Mouse (Mus musculus) midbrain, embryonic 13.5 days (tissue): ENCODE data around the gene Ccnd3. TPM values are rescaled to one million over a fixed set of nuclear protein-coding genes. Genes with fewer than 3 reads are reported as not detected.

Experiments used
- ATAC-seq: fragments of 200-750 bp; cut with Nextera tagmentation; 2 replicates; pipeline ENCODE4 v1.8.0; 2017; ENCODE audit warnings: mild to moderate bottlenecking, moderate TSS enrichment, moderate library complexity
- H3K27ac ChIP-seq: fragments of 300-500 bp; sonication (generic); 2 replicates; pipeline ENCODE4 v1.5.1; 2015; ENCODE audit warnings: inconsistent platforms, mild to moderate bottlenecking, moderate library complexity
- H3K27me3 ChIP-seq: fragments of 300-500 bp; sonication (generic); 2 replicates; pipeline ENCODE4 v1.6.1; 2015; ENCODE audit warnings: mild to moderate bottlenecking, inconsistent platforms
- H3K36me3 ChIP-seq: fragments of 300-500 bp; sonication (generic); 2 replicates; pipeline ENCODE4 v1.6.1; 2015; ENCODE audit warnings: mild to moderate bottlenecking, inconsistent platforms
- H3K4me1 ChIP-seq: fragments of 300-500 bp; sonication (generic); replicated peaks from 2 replicates; pipeline ENCODE4 v1.6.1; 2015; ENCODE audit warnings: inconsistent platforms
- H3K4me2 ChIP-seq: fragments of 300-500 bp; sonication (generic); replicated peaks from 2 replicates; pipeline ENCODE4 v1.6.1; 2015; ENCODE audit warnings: moderate library complexity, mild to moderate bottlenecking, inconsistent platforms
- H3K4me3 ChIP-seq: fragments of 300-500 bp; sonication (generic); replicated peaks from 2 replicates; pipeline ENCODE4 v1.5.1; 2015; ENCODE audit warnings: mild to moderate bottlenecking, inconsistent platforms
- H3K9ac ChIP-seq: fragments of 300-500 bp; sonication (generic); replicated peaks from 2 replicates; pipeline ENCODE4 v1.6.1; 2015; ENCODE audit warnings: mild to moderate bottlenecking, inconsistent platforms
- H3K9me3 ChIP-seq: fragments of 300-500 bp; sonication (generic); 2 replicates; pipeline ENCODE4 v1.6.1; 2016; ENCODE audit warnings: mild to moderate bottlenecking, inconsistent platforms
- WGBS: fragments of 180-500 bp; shearing (Covaris S2); methylation state at CpG from one replicate; pipeline ENCODE4 v1.1.7; 2015; 5-methylcytosine and 5-hydroxymethylcytosine counted together
- polyA plus RNA-seq: library from polyadenylated mRNA; unstranded; fragments of >200 nt; fragmentation: Nextera tagmentation; extraction: Ambion mirVana; gene quantifications from 2 replicates; pipeline ENCODE4 v1.2.1, GENCODE M21; 2015

Ccnd3 gene
- polyA plus RNA-seq, 1 experiment from 2014 or later = 71.4 TPM

GRCm38 (mm10) chr17:47599511-47600297 lies 94.9 kb downstream of the Ccnd3 start:
- Histone ChIP-seq H3K27ac (no peak overlapping the region), H3K4me3 (no peak overlapping the region), H3K36me3 (peaks cover 59% of the 10 kb centered on the region), H3K9ac (no peak overlapping the region), H3K4me2 (no peak overlapping the region), H3K9me3 (no peaks in the 10 kb centered on the region), H3K4me1 (peaks cover 39% of the 10 kb centered on the region), H3K27me3 (no peaks in the 10 kb centered on the region)
- 82% methylated on average over 11 of the region's 11 CpGs for WGBS
- ATAC-seq = no peak

DNA sequence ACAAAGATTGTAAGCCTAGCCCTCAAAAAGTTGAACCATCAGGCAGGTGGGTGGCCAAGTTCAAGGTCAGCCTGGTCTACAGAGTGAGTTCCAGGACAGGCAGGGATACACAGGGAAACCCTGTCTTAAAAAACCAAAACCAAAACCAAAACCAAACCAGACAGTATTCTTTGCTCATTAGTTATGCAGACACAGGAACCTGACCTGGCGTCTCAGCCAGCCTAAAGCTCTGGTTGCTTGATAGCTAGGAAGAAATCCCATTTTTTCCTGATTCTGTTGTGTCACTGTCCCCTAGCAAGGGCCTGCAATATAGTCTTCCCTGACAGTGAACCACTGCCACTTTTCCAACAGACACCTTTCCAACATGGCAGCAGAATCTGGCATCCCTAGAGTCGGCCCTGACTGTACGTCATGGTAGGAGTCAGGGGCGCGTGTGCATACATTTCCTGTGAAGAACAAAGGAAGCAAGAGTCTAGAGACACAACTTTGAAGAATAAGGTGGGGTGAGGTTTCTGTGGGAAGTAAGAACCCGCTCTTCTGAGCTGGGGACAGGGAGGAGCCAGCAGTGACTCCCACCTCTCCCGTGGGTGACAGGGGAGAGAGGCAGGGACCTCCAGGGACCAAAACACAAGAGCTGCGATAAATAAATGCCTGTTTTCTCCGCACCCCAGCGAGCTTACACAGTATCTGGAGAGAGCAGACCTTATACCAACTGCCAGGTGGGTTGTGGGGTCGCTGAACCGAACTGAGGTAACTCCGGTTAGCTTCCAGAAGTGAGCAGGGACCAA lies 95.9 kb downstream of the Ccnd3 start:
- peaks cover 69% of the 10 kb centered on the region for H3K36me3 ChIP-seq
- no peak overlapping the region for H3K4me2 ChIP-seq
- no peaks in the 10 kb centered on the region for H3K9me3 ChIP-seq
- no peak overlapping the region for H3K27ac ChIP-seq
- no peak for ATAC-seq
- no peaks in the 10 kb centered on the region for H3K27me3 ChIP-seq
- H3K4me3 ChIP-seq = no peak overlapping the region
- H3K4me1 ChIP-seq = peaks cover 28% of the 10 kb centered on the region
- H3K9ac ChIP-seq = no peak overlapping the region
- WGBS = 90% methylated on average over 13 of the region's 13 CpGs

DNA sequence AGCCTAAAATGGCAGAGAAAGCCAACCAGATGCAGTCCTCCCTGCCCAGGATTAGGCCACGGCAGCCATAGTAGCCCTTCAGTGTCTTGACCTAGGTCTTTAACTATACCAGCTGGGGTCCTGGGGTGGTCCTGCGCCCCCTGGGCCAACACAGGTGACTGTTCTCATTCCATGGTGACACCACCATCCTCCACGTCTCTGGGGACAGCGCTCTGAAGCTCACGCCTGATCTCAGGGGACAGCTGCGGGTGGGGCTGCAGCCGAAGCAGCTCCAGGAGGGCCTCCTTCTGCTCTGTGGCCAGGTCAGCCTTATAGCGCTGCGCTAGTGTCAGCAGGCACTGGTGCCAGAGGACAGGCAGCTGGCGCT lies 96.5 kb downstream of the Ccnd3 start:
- H3K4me2 ChIP-seq = no peak overlapping the region
- H3K27me3 ChIP-seq = no peaks in the 10 kb centered on the region
- no peak overlapping the region for H3K27ac ChIP-seq
- no peak overlapping the region for H3K4me3 ChIP-seq
- peaks cover 75% of the 10 kb centered on the region for H3K36me3 ChIP-seq
- 93% methylated on average over 10 of the region's 10 CpGs for WGBS
- H3K4me1 ChIP-seq = peaks cover 23% of the 10 kb centered on the region
- no peak overlapping the region for H3K9ac ChIP-seq
- no peaks in the 10 kb centered on the region for H3K9me3 ChIP-seq
- no peak for ATAC-seq

- H3K9me3 ChIP-seq = no peaks in the 10 kb centered on the region
- no peak for ATAC-seq
- no peak overlapping the region for H3K4me3 ChIP-seq
- H3K4me1 ChIP-seq = peaks cover 13% of the 10 kb centered on the region
- no peak overlapping the region for H3K4me2 ChIP-seq
- no peak overlapping the region for H3K27ac ChIP-seq
- H3K36me3 ChIP-seq = peaks cover 83% of the 10 kb centered on the region
- WGBS = 95% methylated on average over 11 of the region's 11 CpGs
- H3K27me3 ChIP-seq = no peaks in the 10 kb centered on the region
- H3K9ac ChIP-seq = no peak overlapping the region
Observed at GRCm38 (mm10) chr17:47602289-47602688, 97.4 kb downstream of the Ccnd3 start.

- H3K9me3 ChIP-seq = no peaks in the 10 kb centered on the region
- no peak overlapping the region for H3K9ac ChIP-seq
- H3K4me2 ChIP-seq = no peak overlapping the region
- no peak overlapping the region for H3K4me3 ChIP-seq
- peaks cover 72% of the 10 kb centered on the region for H3K36me3 ChIP-seq
- no peak for ATAC-seq
- 72% methylated on average over 5 of the region's 5 CpGs for WGBS
- H3K27ac ChIP-seq = no peak overlapping the region
- no peaks in the 10 kb centered on the region for H3K27me3 ChIP-seq
- peaks cover 14% of the 10 kb centered on the region for H3K4me1 ChIP-seq
Observed at GRCm38 (mm10) chr17:47606220-47606619, 101.4 kb downstream of the Ccnd3 start.

DNA sequence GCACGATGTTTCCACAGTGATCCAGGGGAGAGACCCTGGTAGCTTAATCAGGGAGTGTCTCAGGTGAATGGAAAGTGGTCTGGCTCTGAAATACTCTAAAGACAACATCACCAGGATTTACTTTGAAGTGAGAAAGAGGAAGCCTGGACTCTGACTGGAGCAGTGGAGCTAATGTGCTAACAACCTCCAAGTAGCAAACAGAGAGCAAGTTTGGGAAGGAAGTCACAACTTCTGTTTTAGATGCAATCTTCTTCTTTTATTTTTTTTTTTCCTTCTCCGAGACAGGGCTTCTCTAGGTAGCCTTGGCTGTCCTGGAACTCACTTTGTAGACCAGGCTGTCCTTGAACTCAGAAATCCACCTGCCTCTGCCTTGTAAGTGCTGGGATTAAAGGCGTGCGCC lies 104.3 kb downstream of the Ccnd3 start:
- no peaks in the 10 kb centered on the region for H3K27me3 ChIP-seq
- H3K4me1 ChIP-seq = peaks cover 26% of the 10 kb centered on the region
- no peak overlapping the region for H3K9ac ChIP-seq
- 95% methylated on average over 4 of the region's 4 CpGs for WGBS
- no peak overlapping the region for H3K27ac ChIP-seq
- peaks cover 53% of the 10 kb centered on the region for H3K36me3 ChIP-seq
- H3K4me3 ChIP-seq = no peak overlapping the region
- H3K9me3 ChIP-seq = no peaks in the 10 kb centered on the region
- ATAC-seq = no peak
- H3K4me2 ChIP-seq = 0 out of 2 replicates have a peak overlapping the region, but pooled peaks have one; percentile 68

DNA sequence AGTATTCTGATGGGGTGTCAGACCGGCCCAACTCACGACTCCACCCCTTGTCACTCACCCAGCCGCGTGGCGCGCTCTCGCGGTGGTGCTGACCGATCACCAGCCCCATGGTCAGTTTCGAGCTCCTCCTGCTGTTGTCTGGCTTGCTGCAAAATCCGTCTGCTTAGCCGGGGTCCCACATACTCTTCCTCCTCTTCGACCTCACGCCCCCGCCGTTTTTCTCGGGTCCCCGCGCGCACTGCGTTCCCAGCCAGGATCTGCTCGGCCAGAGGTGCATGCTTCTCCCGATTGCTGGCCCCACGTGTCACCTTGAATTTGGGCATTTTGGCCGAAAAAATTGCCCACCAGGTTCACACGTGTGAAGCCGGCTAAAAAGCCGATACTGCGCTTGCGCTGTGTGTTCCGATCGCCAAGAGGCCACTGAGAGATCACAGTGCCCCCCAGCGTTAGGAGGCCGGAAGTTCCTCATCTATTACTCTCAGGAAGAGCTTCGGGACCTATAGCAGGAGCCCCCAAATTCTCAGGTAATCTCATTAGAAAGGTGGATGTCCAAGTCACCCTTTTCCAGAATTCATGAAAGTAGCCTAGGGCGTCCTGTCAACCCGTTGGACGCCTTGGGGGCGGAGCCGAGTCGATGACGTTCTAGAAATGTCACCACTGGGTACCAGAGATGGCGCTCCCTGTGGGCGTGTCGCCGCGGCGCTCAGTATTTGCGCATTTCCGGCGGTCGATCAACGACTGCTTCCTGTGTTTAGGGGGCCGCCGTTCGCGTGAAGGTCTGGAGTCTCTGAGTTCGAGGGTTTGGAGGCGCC lies 106.2 kb downstream of the Ccnd3 start, which contains the start of the genes Bysl, Med20 and Gm20517:
Gene Bysl (minus strand): TSS at position 644 of the 812 bp plus-strand sequence.
Gene Med20 (plus strand): TSS at position 734 of the 812 bp plus-strand sequence.
Gene Gm20517 (plus strand): TSS at position 741 of the 812 bp plus-strand sequence.
- peak within 1 kb of the TSS; percentile 54 for H3K4me3 ChIP-seq
- ATAC-seq = peak; percentile 95
- H3K27me3 ChIP-seq = no peaks in the 10 kb centered on the region
- H3K4me2 ChIP-seq = peak within 1 kb of the TSS; percentile 68
- peak within 1 kb of the TSS; percentile 71 for H3K9ac ChIP-seq
- peaks cover 47% of the 10 kb centered on the region for H3K36me3 ChIP-seq
- no peaks in the 10 kb centered on the region for H3K9me3 ChIP-seq
- peak within 1 kb of the TSS; percentile 58 for H3K27ac ChIP-seq
- under 1% methylated on average over 59 of the region's 59 CpGs for WGBS
- peaks cover 26% of the 10 kb centered on the region for H3K4me1 ChIP-seq

DNA sequence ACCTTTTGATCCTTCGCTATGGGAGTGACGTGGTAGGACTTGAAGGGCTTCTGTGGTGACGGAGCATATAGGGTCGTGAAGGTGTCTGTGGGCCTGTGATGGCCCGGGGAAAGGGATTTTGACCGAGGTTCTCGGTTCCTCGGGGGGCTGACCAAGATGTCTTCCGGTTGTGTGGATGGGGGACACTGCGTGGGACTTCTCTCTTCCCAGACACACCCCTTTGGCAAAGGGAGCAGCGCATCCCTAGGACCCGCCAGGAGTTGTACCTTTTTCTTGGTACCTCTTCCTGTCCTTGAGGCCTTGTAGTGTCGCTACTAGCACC lies 106.8 kb downstream of the Ccnd3 start:
- H3K27me3 ChIP-seq = no peaks in the 10 kb centered on the region
- no peak for ATAC-seq
- peak overlapping the region; percentile 54 for H3K4me3 ChIP-seq
- peak overlapping the region; percentile 68 for H3K4me2 ChIP-seq
- H3K9me3 ChIP-seq = no peaks in the 10 kb centered on the region
- no peak overlapping the region; the same call in 1 of the 2 replicates for H3K27ac ChIP-seq
- peak overlapping the region; percentile 71 for H3K9ac ChIP-seq
- H3K36me3 ChIP-seq = peaks cover 46% of the 10 kb centered on the region
- under 1% methylated on average over 13 of the region's 13 CpGs for WGBS
- H3K4me1 ChIP-seq = peaks cover 26% of the 10 kb centered on the region

GRCm38 (mm10) chr17:47614018-47614417 lies 109.2 kb downstream of the Ccnd3 start:
- ATAC-seq = no peak
- no peaks in the 10 kb centered on the region for H3K9me3 ChIP-seq
- no peak overlapping the region for H3K9ac ChIP-seq
- no peaks in the 10 kb centered on the region for H3K27me3 ChIP-seq
- peaks cover 44% of the 10 kb centered on the region for H3K36me3 ChIP-seq
- 82% methylated on average over 1 of the region's 1 CpGs for WGBS
- peaks cover 26% of the 10 kb centered on the region for H3K4me1 ChIP-seq
- H3K4me2 ChIP-seq = no peak overlapping the region
- no peak overlapping the region for H3K27ac ChIP-seq
- H3K4me3 ChIP-seq = no peak overlapping the region

- peaks cover 60% of the 10 kb centered on the region for H3K36me3 ChIP-seq
- no peak for ATAC-seq
- 97% methylated on average over 8 of the region's 8 CpGs for WGBS
Observed at GRCm38 (mm10) chr17:47616119-47616518, 111.3 kb downstream of the Ccnd3 start.

DNA sequence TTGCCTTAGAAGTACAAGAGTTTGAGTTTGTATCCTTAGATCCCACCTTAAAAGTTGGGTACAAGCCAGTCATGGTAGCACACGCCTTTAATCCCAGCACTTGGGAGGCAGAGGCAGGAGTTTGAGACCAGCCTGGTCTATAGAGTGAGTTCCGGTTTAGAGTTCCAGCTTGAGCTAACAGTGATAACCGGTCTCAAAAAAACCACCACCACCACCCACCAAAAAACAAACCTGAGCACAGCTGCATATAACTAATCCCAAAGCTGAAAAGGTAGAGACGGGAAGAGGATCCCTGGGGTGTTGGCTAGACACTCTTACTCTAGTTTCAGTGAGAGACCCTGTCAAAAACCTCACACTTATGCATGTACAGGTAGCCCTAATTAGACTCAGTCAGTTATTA lies 111.8 kb downstream of the Ccnd3 start:
- Histone ChIP-seq H3K27me3 (no peaks in the 10 kb centered on the region), H3K36me3 (peaks cover 65% of the 10 kb centered on the region), H3K9me3 (no peaks in the 10 kb centered on the region), H3K9ac (no peak overlapping the region), H3K4me1 (peaks cover 13% of the 10 kb centered on the region), H3K27ac (no peak overlapping the region), H3K4me3 (no peak overlapping the region), H3K4me2 (no peak overlapping the region)
- 90% methylated on average over 4 of the region's 4 CpGs for WGBS
- no peak for ATAC-seq

More at GRCm38 (mm10) chr17:47616119-47616518, 111.3 kb downstream of the Ccnd3 start:
- Histone ChIP-seq H3K4me1 (peaks cover 13% of the 10 kb centered on the region), H3K4me2 (no peak overlapping the region), H3K4me3 (no peak overlapping the region), H3K9ac (no peak overlapping the region), H3K27ac (no peak overlapping the region), H3K9me3 (no peaks in the 10 kb centered on the region), H3K27me3 (no peaks in the 10 kb centered on the region)
